Mouse (Mus musculus) retina, postnatal 7 days (tissue): Measurements from ENCODE around the gene Tenm4.
"Not testable (repeated sequence)": the region's sequence is repeated elsewhere in the genome, so short reads cannot be mapped to it uniquely, and the experiment has no call there.

Experiments used
- DNase-seq: peaks from one replicate; pipeline ENCODE4 v3.0.0-alpha.2; 2012; ENCODE audit warnings: low read depth, low spot score

Gene Tenm4

GRCm38 (mm10) chr7:96570965-96571364 lies 399.9 kb downstream of the Tenm4 start:
- DNase-seq = no peak

GRCm38 (mm10) chr7:96572995-96573394 lies 401.9 kb downstream of the Tenm4 start:
- no peak for DNase-seq

GRCm38 (mm10) chr7:96575202-96575650 lies 404.2 kb downstream of the Tenm4 start:
- no peak for DNase-seq

GRCm38 (mm10) chr7:96582752-96583151 lies 411.7 kb downstream of the Tenm4 start:
- DNase-seq = no peak

GRCm38 (mm10) chr7:96587403-96587802 lies 416.4 kb downstream of the Tenm4 start:
- no peak for DNase-seq

GRCm38 (mm10) chr7:96588567-96588966 lies 417.5 kb downstream of the Tenm4 start:
- DNase-seq = no peak

- no peak for DNase-seq
Observed at GRCm38 (mm10) chr7:96595535-96596295, 424.7 kb downstream of the Tenm4 start.

GRCm38 (mm10) chr7:96596402-96597195 lies 425.6 kb downstream of the Tenm4 start:
- no peak for DNase-seq

- DNase-seq = no peak
Observed at GRCm38 (mm10) chr7:96597871-96598270, 426.8 kb downstream of the Tenm4 start.

- DNase-seq = no peak
Observed at GRCm38 (mm10) chr7:96599081-96599480, 428.0 kb downstream of the Tenm4 start.

GRCm38 (mm10) chr7:96600381-96600941 lies 429.4 kb downstream of the Tenm4 start:
- DNase-seq = no peak

GRCm38 (mm10) chr7:96604091-96604745 lies 433.2 kb downstream of the Tenm4 start:
- no peak for DNase-seq

GRCm38 (mm10) chr7:96605316-96605715 lies 434.3 kb downstream of the Tenm4 start:
- DNase-seq = no peak

GRCm38 (mm10) chr7:96609854-96610586 lies 439.0 kb downstream of the Tenm4 start:
- DNase-seq = no peak

- no peak for DNase-seq
Observed at GRCm38 (mm10) chr7:96617371-96617770, 446.3 kb downstream of the Tenm4 start.

- no peak for DNase-seq
Observed at GRCm38 (mm10) chr7:96619930-96620472, 449.0 kb downstream of the Tenm4 start.

- DNase-seq = no peak
Observed at GRCm38 (mm10) chr7:96626338-96626737, 455.3 kb downstream of the Tenm4 start.

- not testable (repeated sequence) for DNase-seq
Observed at GRCm38 (mm10) chr7:96630551-96630950, 459.5 kb downstream of the Tenm4 start.

GRCm38 (mm10) chr7:96633008-96633407 lies 462.0 kb downstream of the Tenm4 start:
- no peak for DNase-seq

- no peak for DNase-seq
Observed at GRCm38 (mm10) chr7:96635830-96636440, 464.9 kb downstream of the Tenm4 start.
